Mouse (Mus musculus): ENCODE results near the gene Gm38100.

The Gm38100 gene

GRCm38 (mm10) chr1:175920029-175920428 is at the start of gene Gm38100:
Gene Gm38100, plus strand, starts transcription at chr1:175920329.
- DNase-seq: no peak

DNA sequence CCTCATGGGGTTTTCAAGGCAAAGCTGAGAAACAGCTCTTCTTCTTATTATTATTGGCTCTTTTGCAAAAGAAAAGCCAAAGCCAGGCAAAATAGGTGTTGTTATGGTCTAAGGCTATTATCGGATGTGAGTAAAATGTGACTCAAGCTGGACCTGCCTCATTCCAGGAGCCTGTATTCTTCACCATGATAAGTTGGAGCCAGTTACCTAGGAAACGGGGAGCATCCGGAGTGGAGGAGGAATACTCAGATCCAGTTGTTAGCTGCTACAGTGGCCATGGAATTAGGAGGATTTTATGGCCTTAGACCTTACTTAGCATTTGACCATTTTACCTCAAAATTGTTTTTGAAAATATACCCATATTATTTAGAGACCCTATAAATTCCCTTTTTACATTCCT is 49.4 kb upstream of the Gm38100 start:
- no peak for DNase-seq

DNA sequence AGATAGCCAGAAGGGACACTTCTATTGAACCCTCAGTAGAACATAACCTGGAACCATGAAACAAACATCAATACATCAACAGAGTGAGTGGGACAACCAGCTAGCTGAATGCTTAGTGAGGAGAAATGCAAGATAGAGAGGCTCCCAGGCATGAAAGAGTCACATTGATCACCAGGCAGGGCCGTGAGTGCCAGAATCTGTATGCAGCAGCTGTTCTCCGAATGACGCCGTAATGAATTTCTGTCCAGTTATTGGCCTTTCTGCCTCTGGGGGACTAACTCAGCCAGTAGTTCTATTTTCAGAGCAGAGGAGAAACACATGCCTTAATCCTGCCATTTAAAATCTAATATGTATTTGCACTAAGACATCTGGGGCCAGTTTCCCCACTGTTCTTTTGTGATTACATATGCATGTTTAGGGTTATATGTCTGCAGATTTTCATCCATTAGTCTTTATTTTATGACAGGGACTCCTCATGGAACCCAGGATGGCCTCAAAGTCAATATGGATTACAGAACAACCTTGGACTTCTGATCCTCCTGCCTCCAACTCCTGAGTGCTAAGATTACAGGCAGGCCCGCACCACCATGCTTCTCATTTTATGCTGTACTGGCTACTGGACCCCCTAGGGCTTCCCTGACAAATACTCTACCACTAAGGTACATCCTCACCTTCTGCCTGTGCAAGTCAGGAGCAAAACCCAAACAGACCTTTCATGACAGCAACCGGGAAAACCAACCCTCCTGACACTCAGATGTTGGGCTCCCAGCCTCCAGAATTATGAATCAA is 47.9 kb upstream of the Gm38100 start:
- DNase-seq: no peak

GRCm38 (mm10) chr1:175880453-175881296 is 39.5 kb upstream of the Gm38100 start, which contains the start of gene Exo1:
Gene Exo1, plus strand, starts transcription at chr1:175880581.
- DNase-seq: peak; percentile 95

DNA sequence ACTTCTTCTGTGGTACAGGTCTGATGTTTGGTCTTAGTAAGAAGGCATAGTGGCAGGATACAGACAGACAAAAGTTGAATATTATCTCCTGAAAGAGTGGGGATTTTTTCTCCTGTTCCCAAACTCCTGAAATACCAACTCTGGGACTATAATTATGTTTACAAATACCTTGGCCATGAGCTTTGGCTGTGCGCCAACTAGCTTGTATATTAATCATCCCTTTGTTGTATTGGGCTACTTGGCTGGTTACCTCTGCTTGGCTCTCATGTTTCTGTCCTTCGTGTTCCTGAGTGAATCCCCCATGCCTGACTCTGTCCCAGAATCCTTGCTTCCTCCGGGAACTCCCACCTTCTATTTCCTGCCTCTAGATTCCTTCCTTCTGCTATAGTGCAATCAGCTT is 36.7 kb upstream of the Gm38100 start:
- no peak for DNase-seq

GRCm38 (mm10) chr1:175893263-175893662 is 26.9 kb upstream of the Gm38100 start:
- DNase-seq: no peak

GRCm38 (mm10) chr1:175893726-175894125 is 26.4 kb upstream of the Gm38100 start:
- DNase-seq: no peak

DNA sequence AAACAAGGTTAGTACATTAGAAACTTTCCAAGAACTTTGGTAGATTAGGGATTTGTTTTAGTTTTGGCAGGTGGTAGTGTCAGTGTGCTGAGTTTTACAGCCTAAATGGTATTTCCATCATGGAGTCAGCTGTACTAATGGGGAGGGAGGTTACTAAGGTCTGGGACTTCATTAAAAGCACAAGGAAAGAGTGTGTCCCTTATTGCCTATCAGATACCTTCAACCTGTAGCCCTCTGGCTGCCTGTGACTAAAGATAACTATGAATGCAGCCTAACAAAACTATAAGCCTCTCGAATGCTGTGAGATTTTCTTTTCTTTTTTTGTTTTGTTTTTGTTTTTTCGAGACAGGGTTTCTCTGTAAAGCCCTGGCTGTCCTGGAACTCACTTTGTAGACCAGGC is 8.9 kb upstream of the Gm38100 start:
- no peak for DNase-seq

GRCm38 (mm10) chr1:175912038-175912437 is 8.1 kb upstream of the Gm38100 start:
- no peak for DNase-seq

DNA sequence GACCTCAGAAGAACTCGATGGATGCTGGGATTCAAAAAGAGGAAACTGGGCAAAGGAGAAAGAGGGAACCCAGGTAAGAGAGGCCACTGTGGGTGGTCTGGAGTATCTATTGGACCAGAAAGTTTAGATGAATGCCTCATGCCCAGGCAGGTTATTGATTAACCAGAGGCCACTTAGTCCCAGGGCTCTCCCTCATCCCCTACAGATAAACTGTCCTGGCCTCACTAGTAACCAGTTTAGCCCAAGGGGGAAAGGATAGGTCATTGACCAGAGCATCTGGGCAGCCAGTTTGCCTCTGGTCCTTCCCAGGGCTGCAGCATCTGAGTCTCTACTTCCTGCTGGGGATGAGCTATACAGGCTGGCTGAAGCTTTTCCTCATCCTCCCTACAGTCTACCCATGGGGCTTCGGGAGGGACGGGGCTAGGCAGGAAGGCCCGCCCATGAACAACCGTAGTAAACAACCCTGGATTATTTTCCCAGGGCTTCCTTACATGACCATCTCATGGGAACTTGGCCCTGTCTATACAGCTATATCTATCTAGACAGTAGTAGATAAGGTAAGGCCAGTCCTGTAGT is 6.3 kb upstream of the Gm38100 start:
- DNase-seq: no peak

DNA sequence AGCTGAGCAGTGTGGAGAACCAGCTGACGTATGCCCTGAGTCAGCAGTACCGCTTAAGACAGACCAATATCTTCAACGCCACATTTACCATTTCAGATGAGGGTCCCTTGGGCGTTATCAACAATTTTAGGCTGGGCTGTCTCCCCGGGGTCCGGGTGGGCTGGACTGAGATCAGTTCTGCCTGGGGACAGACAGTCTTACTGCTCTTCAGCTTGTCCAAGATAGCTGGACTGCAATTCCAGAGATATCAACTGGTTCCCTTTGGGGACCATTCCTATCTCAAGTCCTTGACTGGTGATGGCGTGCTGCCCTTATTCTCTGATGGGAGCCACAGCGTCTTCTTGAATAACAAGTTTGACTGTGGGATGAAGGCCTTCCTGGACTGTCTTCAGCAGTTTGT is 962 bp downstream of the Gm38100 start:
- DNase-seq: no peak

DNA sequence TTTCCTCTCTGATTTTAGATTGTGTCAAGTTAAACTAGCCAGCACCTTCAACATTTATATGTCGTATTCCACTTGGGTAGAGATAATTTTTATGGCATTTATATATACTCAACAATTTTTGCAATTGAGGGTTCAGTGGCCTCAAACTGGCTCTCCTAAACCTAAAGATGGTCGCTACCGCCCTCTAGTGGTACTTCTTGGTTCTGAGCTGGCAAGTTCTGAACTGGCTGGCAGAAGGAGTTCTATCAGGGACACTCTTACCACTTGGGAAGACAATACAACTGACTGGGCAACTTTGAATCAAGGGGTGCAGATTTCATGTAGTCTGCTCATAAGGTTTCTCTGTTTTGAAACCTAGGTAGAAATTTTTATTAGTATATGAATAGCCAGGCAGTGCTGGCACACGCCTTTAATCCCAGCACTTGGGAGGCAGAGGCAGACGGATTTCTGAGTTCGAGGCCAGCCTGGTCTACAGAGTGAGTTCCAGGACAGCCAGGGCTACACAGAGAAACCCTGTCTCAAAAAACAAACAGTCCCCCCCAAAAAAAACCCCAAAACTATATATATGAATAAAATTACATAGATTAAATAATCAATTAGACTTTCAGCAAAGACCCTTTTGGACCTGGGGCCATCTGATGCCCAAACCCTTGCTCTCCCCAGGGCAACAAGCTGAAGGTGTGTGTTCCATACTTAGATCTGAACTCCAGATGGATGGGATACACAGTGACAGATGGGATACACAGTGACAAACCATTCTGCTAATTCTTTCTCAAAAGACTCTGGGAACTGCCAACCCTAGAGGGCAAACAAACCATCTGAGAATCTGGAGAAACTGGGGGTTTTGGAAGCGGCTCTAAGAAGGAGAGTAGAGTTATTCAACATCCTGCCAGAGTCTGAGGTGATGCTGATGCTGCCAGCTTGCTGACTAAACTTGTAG is 4.0 kb downstream of the Gm38100 start:
- DNase-seq: peak; percentile 72

GRCm38 (mm10) chr1:175931391-175931790 is 11.3 kb downstream of the Gm38100 start:
- DNase-seq: no peak

- DNase-seq: peak; percentile 30
These were observed 16.2 kb downstream of the Gm38100 start for GRCm38 (mm10) chr1:175936282-175936737.

DNA sequence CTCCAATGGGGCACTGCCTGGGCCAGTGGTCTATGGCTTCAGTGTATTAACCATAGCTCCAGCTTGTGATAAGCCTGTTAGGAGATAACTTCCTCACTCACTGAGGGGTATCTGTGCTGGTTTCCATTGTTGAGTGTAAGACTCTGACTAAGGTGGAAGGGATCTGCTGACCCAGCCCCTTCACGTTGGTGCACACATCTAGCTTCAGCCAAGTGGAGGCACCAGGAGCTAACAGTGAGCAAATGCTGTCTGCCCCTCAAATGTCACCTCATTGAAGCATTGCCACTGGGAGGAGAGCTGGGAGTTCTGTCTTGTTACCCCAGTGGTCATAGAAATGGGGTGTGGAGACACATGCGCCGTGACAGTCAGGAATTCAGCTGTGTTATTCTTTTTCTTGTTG is 18.6 kb downstream of the Gm38100 start:
- DNase-seq: no peak

DNA sequence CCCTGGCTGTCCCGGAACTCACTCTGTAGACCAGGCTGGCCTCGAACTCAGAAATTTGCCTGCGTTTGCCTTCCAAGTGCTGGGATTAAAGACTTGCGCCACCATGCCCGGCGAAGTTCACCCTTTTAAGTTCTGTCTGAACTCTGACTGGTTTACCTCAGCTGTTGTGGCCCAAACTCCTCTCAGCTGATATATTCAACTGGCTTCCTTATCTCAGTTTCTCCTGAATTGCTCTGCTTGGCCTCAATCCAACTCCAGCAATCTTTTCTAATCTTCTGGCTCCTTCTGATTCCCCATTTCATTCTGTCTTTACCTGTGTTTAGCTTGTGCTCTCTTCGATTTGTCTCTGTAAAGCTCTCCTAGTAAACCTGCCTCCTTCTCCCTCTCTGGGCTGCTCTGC is 23.0 kb downstream of the Gm38100 start:
- no peak for DNase-seq

DNA sequence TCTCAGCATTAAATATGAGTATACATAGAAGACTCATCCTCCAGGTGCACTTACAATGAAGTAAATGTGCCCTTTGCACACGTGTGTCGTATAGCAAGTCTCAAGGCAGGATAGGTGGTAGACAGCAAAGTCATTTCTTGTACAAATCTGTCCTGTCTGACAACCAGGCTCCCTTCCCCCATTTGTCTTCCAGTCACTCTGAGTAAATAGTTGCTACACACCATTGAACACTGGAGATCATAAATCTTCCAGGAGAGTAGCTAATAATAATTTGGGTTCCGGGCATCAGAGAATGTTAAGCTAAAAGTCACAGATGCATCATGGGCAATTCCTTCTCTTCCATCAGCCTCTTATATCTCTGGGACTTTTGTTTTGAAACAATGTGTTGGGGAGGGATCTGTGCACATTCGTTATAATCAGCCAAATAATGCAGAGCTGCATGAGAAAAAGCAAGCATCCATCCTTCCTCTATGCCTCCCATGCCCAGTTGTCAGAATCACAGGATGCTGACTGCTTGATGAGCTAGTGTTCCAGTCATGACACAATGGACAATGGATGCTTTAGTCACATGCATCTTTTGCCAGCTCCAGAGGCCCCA is 26.7 kb downstream of the Gm38100 start:
- DNase-seq: no peak

- no peak for DNase-seq
These were observed 30.3 kb downstream of the Gm38100 start for GRCm38 (mm10) chr1:175950421-175950820.

DNA sequence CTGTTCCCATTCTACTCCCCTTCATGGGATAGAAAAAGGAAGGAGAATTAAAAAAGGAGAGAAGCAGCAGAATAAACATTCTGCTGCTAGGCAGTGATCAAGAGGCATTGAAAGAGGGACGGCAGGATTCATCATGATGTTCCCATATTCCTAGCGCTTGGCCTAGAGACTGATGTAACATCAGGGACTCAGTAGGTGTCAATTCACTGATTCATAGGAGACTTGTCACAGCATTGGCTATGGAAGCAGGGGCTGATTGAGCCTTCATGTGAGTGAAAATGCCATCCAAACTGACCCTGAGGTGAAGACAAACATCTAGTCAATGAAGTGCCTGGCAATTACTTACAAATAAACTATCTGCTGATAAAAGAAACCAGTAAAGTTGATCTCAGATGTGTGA is 30.7 kb downstream of the Gm38100 start:
- DNase-seq: no peak

GRCm38 (mm10) chr1:175961786-175962185 is 41.7 kb downstream of the Gm38100 start:
- no peak for DNase-seq

DNA sequence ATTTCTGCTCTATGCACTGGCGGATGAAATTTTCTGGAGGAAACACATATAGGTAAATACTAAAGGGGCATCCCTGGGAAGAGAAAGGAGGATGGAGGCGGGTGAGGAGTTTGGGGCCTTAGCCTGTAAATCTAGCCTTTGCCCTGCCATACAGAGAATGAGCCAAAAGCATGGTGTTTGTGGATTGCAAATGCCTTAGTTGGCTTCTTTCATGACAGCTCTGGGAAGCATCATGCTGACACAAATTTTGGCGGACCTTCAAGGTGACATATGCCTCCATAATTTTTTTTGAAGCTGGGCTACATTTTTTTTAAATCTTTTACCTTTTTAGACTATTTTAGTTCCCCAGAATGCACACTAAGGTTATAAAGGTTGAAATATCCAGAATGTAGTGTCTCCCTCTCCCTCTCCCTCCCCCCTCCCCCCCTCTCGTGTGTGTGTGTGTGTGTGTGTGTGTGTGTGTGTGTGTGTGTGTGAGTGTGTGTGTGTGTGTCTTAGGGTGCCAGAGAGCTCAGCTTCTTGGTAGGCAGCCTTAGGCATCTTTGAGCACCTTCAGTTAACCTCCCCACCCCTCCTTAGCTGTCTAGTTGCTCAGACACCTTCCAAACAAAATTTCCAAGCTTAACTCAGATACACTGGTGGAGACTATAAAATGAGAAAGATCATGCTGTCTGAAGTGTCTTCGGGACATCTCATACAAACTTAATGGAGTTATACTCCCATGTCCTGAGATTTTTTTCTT is 47.0 kb downstream of the Gm38100 start:
- no peak for DNase-seq
